Mouse (Mus musculus): ENCODE measurements around the gene Pagr1a.

GRCm38 (mm10) chr7:126999568-126999967 is 17.6 kb downstream of the Pagr1a start:
- TF ChIP-seq ZC3H11A (IDR thresholded peaks at IDR 0.05; ENCODE audit: low read depth, low read length) (no peak), ZNF384 (IDR thresholded peaks at IDR 0.05; ENCODE audit: low read depth, low read length) (no peak), RCOR1 (IDR thresholded peaks at IDR 0.05; ENCODE audit: low read depth, low read length) (no peak), NELFE (IDR thresholded peaks at IDR 0.05; ENCODE audit: low read depth, low read length) (no peak), TCF12 (IDR thresholded peaks at IDR 0.05; ENCODE audit: low read depth, low read length) (no peak), CTCF (IDR thresholded peaks at IDR 0.05 in 2 of 3, conservative IDR thresholded peaks at IDR 0.05 in 1 of 3; ENCODE audit: control insufficient read depth in 1 of 3, insufficient read depth in 1 of 3, low read depth in 2 of 3, low read length in 3 of 3, poor library complexity in 1 of 3, severe bottlenecking in 1 of 3) (no peak), POLR2A (IDR thresholded peaks at IDR 0.05; ENCODE audit: control insufficient read depth in 1 of 2, insufficient read depth in 1 of 2, low read depth in 1 of 2, low read length in 2 of 2, poor library complexity in 1 of 2) (no peak), EP300 (IDR thresholded peaks at IDR 0.05; ENCODE audit: low read depth in 1 of 2, low read length in 2 of 2) (no peak)

Measured in MEL (cell line).